In genomic region chr14:106763089-106763605, GRCm38 (mm10) we compare ENCODE assay signal across 17 mouse cellular contexts.
"Had no signal": no experiment of that assay in that cellular context is flagged by ENCODE, and none has a peak within 500 bp of the region (broad histone marks: within the 10 kb centered on the region; RNA-seq: fewer than 3 reads in every experiment).

No protein-coding gene starts in this region.

- H3K4me2 ChIP-seq: liver, embryonic 15.5 days; midbrain, embryonic 11.5 days; midbrain, embryonic 13.5 days; midbrain, embryonic 15.5 days; neural tube, embryonic 12.5 days; stomach, embryonic 15.5 days had no signal

- DNase-seq: liver, postnatal 0 days; lung, adult 2 months; lung, postnatal 14 days; lung, postnatal 36 days; right cerebral cortex, postnatal 14 days; thymus, adult 2 months; thymus, postnatal 25 days; thymus, postnatal 4 days had no signal

- H3K4me3 ChIP-seq: liver, embryonic 15.5 days; megakaryocyte, embryonic 14.5 days; midbrain, embryonic 13.5 days; midbrain, embryonic 15.5 days; neural tube, embryonic 12.5 days; stomach, embryonic 15.5 days had no signal

- H3K4me1 ChIP-seq: liver, embryonic 15.5 days; megakaryocyte, embryonic 14.5 days; midbrain, embryonic 13.5 days; midbrain, embryonic 15.5 days; neural tube, embryonic 12.5 days; stomach, embryonic 15.5 days had no signal

- H3K36me3 ChIP-seq: liver, embryonic 15.5 days; midbrain, embryonic 13.5 days; midbrain, embryonic 15.5 days; neural tube, embryonic 12.5 days; stomach, embryonic 15.5 days had no signal

- H3K27ac ChIP-seq: liver, embryonic 15.5 days; macrophage; midbrain, embryonic 13.5 days; midbrain, embryonic 15.5 days; neural tube, embryonic 12.5 days; stomach, embryonic 15.5 days; stomach, postnatal 0 days had no signal

- ATAC-seq: liver, postnatal 0 days; midbrain, embryonic 13.5 days; midbrain, embryonic 15.5 days had no signal

- H3K9ac ChIP-seq: liver, embryonic 15.5 days; liver, postnatal 0 days; midbrain, embryonic 13.5 days; midbrain, embryonic 15.5 days; neural tube, embryonic 12.5 days; stomach, embryonic 15.5 days had no signal

- H3K27me3 ChIP-seq: liver, embryonic 15.5 days; megakaryocyte, embryonic 14.5 days; midbrain, embryonic 13.5 days; midbrain, embryonic 15.5 days; neural tube, embryonic 12.5 days; stomach, embryonic 15.5 days had no signal

- H3K9me3 ChIP-seq: liver, embryonic 15.5 days; midbrain, embryonic 13.5 days; midbrain, embryonic 15.5 days; neural tube, embryonic 12.5 days; stomach, embryonic 15.5 days had no signal
